Mouse (Mus musculus) left cerebral cortex, postnatal 25 days (tissue): ENCODE results near the gene Olfr74. TPM values are rescaled to one million over a fixed set of nuclear protein-coding genes. Genes with fewer than 3 reads are reported as not detected.
"Not testable (repeated sequence)": the region's sequence is repeated elsewhere in the genome, so short reads cannot be mapped to it uniquely, and the experiment has no call there.

Experiments used
- DNase-seq, 2 experiments: peaks; one replicate each; pipeline ENCODE4 v3.0.0; 2022; ENCODE audit warnings: low spot score in 2 of 2, mixed read lengths in 1 of 2
- intact Hi-C: fragments of 180-260 bp; cut with DNase I; formaldehyde crosslinking; loops from one replicate; pipeline ENCODE4 v1.15.1; 2025
- total RNA-seq, 2 experiments: library from RNA; stranded (reverse); gene quantifications; 2 replicates each; pipeline ENCODE4 v1.2.3; 2021

Olfr74 gene
- total RNA-seq: not detected

- intact Hi-C loops: no loop called here
These were observed at the start of gene Olfr74 for GRCm38 (mm10) chr2:87974563-87974962. Gene Olfr74, minus strand, starts transcription at chr2:87974663.

GRCm38 (mm10) chr2:88022474-88022873 is 48.0 kb upstream of the Olfr74 start, which contains the start of gene Olfr1161:
Gene Olfr1161, plus strand, starts transcription at chr2:88022774.
- intact Hi-C loops, DNase-seq: not testable (repeated sequence)

More at GRCm38 (mm10) chr2:87974563-87974962, at the start of gene Olfr74:
- no peak for DNase-seq

GRCm38 (mm10) chr2:88007515-88008318 is 33.3 kb upstream of the Olfr74 start, which contains the start of gene Olfr1160:
Gene Olfr1160, minus strand, starts transcription at chr2:88008268.
- intact Hi-C loops: no loop called here
- DNase-seq: no peak

GRCm38 (mm10) chr2:87989813-87990212 is 15.3 kb upstream of the Olfr74 start, which contains the start of gene Olfr1158:
Gene Olfr1158, plus strand, starts transcription at chr2:87990113.
- intact Hi-C loops: no loop called here
- no peak for DNase-seq

GRCm38 (mm10) chr2:87968199-87968598 is 6.3 kb downstream of the Olfr74 start, which contains the start of gene Olfr1157:
Gene Olfr1157, minus strand, starts transcription at chr2:87968299.
- intact Hi-C loops: no loop called here
- DNase-seq: no peak

- no peak for DNase-seq
- intact Hi-C loops: no loop called here
These were observed 21.5 kb downstream of the Olfr74 start, which contains the start of gene Olfr1156 for GRCm38 (mm10) chr2:87953000-87953399. Gene Olfr1156, minus strand, starts transcription at chr2:87953100.

GRCm38 (mm10) chr2:87945037-87945436 is 29.4 kb downstream of the Olfr74 start, which contains the start of gene Olfr1155:
Gene Olfr1155, minus strand, starts transcription at chr2:87945137.
- intact Hi-C loops: no loop called here
- no peak for DNase-seq

Other genes with a start within 250 kb of the Olfr74 start
- gene Olfr1138, start 234.7 kb downstream of the Olfr74 start, total RNA-seq: not detected
- gene Olfr1140, start 230.9 kb downstream of the Olfr74 start, total RNA-seq: not detected
- gene Olfr1141, start 220.7 kb downstream of the Olfr74 start, total RNA-seq: not detected
- not detected for gene Olfr152, start 195.2 kb downstream of the Olfr74 start, total RNA-seq
- gene Olfr1143, start 174.1 kb downstream of the Olfr74 start, total RNA-seq: not detected
- not detected for gene Olfr1145, start 164.8 kb downstream of the Olfr74 start, total RNA-seq
- not detected for gene Olfr1148, start 144.1 kb downstream of the Olfr74 start, total RNA-seq
- gene Olfr1150-ps1, start 130.7 kb downstream of the Olfr74 start, total RNA-seq: not detected
- not detected for gene Olfr1151, start 118.8 kb downstream of the Olfr74 start, total RNA-seq
- gene Olfr1152, start 108.2 kb downstream of the Olfr74 start, total RNA-seq: not detected
- gene Olfr1153, start 79.7 kb downstream of the Olfr74 start, total RNA-seq: not detected
- gene Olfr1154, start 69.5 kb downstream of the Olfr74 start, total RNA-seq: not detected
- not detected for gene Olfr1155, start 29.5 kb downstream of the Olfr74 start, total RNA-seq
- gene Olfr1156, start 21.6 kb downstream of the Olfr74 start, total RNA-seq: not detected
- not detected for gene Olfr1157, start 6.4 kb downstream of the Olfr74 start, total RNA-seq
- gene Olfr1158, start 15.4 kb upstream of the Olfr74 start, total RNA-seq: not detected
- not detected for gene Olfr1160, start 33.6 kb upstream of the Olfr74 start, total RNA-seq
- not detected for gene Olfr1161, start 48.1 kb upstream of the Olfr74 start, total RNA-seq
- gene Olfr73, start 63.0 kb upstream of the Olfr74 start, total RNA-seq: not detected
- not detected for gene Olfr1162, start 76.5 kb upstream of the Olfr74 start, total RNA-seq
- gene Olfr1163, start 97.2 kb upstream of the Olfr74 start, total RNA-seq: not detected
- gene Olfr1164, start 119.3 kb upstream of the Olfr74 start, total RNA-seq: not detected
- gene Olfr1166, start 153.6 kb upstream of the Olfr74 start, total RNA-seq: not detected
- gene Olfr1167, start 180.5 kb upstream of the Olfr74 start, total RNA-seq: not detected
- gene Olfr1168, start 207.2 kb upstream of the Olfr74 start, total RNA-seq: not detected